Mouse (Mus musculus): ENCODE data around the gene Etl4. TPM values are rescaled to one million over a fixed set of nuclear protein-coding genes. Genes with fewer than 3 reads are reported as not detected.
A peak's percentile ranks its signal among the peaks of the same experiment; 100 is the strongest.
"Not testable (repeated sequence)": the region's sequence is repeated elsewhere in the genome, so short reads cannot be mapped to it uniquely, and the experiment has no call there.

Etl4 gene
- total and polyA plus RNA-seq, 2 experiments = 3.5 to 5.5 TPM

DNA sequence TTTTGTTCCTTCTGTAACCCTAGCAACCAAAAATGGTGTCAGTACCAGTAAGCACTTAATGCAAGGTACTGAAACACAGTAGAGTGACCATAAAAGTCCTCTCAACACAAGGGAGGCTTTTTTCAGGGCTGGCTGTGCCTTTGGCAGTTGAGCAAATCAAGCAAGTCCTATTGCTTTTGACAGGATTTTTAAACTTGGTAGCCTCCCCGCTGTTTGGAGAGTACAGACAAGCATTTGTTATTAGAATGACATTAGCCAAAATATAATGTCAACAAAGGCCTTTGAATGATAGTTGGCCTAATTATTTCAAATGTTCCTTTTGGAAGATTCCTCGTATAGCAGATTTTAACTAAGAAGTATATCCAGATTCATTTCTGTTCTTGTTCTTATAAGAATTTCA lies 467.4 kb downstream of the Etl4 start:
- Histone ChIP-seq H3K36me3 (ENCODE audit: control insufficient read depth, insufficient read depth, low read length) (no peaks in the 10 kb centered on the region), H3K27ac (replicated peaks; ENCODE audit: insufficient read depth, low read depth, low read length) (no peak overlapping the region), H3K4me3 (ENCODE audit: insufficient read depth, low read depth, low read length) (no peak overlapping the region), H3K79me2 (ENCODE audit: control insufficient read depth, insufficient read depth, low read length) (no peaks in the 10 kb centered on the region), H3K9ac (ENCODE audit: low read depth, low read length) (no peak overlapping the region), H3K27me3 (ENCODE audit: control insufficient read depth, insufficient read depth, low read length) (no peaks in the 10 kb centered on the region), H3K4me1 (ENCODE audit: control insufficient read depth, insufficient read depth, low read length) (no peaks in the 10 kb centered on the region)
- DNase-seq (ENCODE audit: extremely low read depth, low read depth, low spot score) = peak; percentile 59
- 90% methylated on average over 2 of the region's 2 CpGs for WGBS
- TF ChIP-seq POLR2A (IDR thresholded peaks at IDR 0.05; ENCODE audit: extremely low read depth, insufficient read depth, low read length) = no peak
- no peak for TF ChIP-seq CTCF (IDR thresholded peaks at IDR 0.05; ENCODE audit: low read depth, low read length)

DNA sequence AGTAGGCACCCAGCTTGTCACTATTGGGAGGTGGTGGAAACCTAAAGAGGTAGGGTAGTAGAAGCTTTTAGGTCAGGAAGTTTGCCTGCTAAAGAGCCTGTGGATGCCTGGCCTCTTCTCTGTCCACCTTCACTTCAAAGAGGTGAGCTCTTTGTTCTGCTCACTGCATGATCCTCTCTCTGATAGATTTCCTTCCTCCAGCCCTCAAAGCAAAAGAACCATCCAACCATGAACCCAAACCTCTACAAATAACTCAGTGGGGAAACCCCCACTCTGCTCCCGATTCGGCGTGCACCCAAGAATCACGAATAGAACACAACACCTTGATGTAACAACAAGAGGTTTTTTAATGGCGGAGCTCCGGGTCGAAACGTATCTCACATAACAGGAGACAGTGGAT lies 471.3 kb downstream of the Etl4 start:
- not testable (repeated sequence) for H3K36me3 ChIP-seq (ENCODE audit: control insufficient read depth, insufficient read depth, low read length); DNase-seq (ENCODE audit: extremely low read depth, low read depth, low spot score); H3K27ac ChIP-seq (replicated peaks; ENCODE audit: insufficient read depth, low read depth, low read length); H3K9ac ChIP-seq (ENCODE audit: low read depth, low read length); H3K27me3 ChIP-seq (ENCODE audit: control insufficient read depth, insufficient read depth, low read length); H3K4me1 ChIP-seq (ENCODE audit: control insufficient read depth, insufficient read depth, low read length); H3K4me3 ChIP-seq (ENCODE audit: insufficient read depth, low read depth, low read length); H3K79me2 ChIP-seq (ENCODE audit: control insufficient read depth, insufficient read depth, low read length)
- 96% methylated on average over 5 of the region's 8 CpGs for WGBS

DNA sequence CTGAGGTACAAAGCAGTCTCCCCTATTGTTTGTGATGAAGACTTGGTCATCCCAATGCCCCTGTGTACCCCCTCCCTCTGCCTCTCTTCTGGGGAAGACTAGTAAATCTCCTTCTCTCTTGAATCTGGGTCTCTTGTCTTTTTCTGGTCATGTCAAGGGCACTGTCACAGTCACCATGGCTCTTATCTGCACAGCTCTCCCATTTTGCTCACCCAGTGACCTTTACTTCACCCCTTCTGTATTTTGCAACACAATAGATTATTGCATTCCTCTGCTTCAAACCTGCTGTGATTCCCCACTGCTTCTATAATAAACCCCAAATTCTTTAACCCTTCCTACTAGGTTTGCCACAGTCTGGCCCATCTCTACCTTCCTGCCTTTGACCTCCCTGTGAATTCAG lies 484.5 kb downstream of the Etl4 start:
- Histone ChIP-seq H3K27ac (replicated peaks; ENCODE audit: insufficient read depth, low read depth, low read length) (no peak overlapping the region), H3K4me1 (ENCODE audit: control insufficient read depth, insufficient read depth, low read length) (no peaks in the 10 kb centered on the region), H3K79me2 (ENCODE audit: control insufficient read depth, insufficient read depth, low read length) (no peaks in the 10 kb centered on the region), H3K36me3 (ENCODE audit: control insufficient read depth, insufficient read depth, low read length) (no peaks in the 10 kb centered on the region), H3K4me3 (ENCODE audit: insufficient read depth, low read depth, low read length) (no peak overlapping the region), H3K9ac (ENCODE audit: low read depth, low read length) (no peak overlapping the region), H3K27me3 (ENCODE audit: control insufficient read depth, insufficient read depth, low read length) (no peaks in the 10 kb centered on the region)
- DNase-seq (ENCODE audit: extremely low read depth, low read depth, low spot score) = peak; percentile 29
- TF ChIP-seq POLR2A (IDR thresholded peaks at IDR 0.05; ENCODE audit: extremely low read depth, insufficient read depth, low read length) (no peak), CTCF (IDR thresholded peaks at IDR 0.05; ENCODE audit: low read depth, low read length) (no peak)

DNA sequence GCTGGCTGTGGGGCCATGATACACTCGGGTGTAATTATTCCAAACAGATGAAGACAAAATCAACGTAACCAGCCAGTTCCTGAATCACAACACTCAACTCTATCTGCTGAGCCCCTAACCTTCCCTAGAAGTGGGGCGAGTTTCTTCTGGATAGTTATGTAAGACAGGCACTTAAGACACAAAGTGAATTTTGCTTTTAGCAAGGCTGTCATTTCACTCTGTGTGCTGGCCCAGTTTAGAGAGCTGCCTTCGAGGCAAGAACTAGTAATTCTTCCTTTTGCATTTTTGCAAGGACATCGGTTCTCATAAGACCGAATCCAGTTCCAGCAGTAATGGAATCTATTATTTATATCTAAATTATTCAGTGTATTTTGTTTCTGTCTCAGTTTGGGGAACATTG lies 487.4 kb downstream of the Etl4 start:
- Histone ChIP-seq H3K79me2 (ENCODE audit: control insufficient read depth, insufficient read depth, low read length) (no peaks in the 10 kb centered on the region), H3K4me3 (ENCODE audit: insufficient read depth, low read depth, low read length) (no peak overlapping the region), H3K4me1 (ENCODE audit: control insufficient read depth, insufficient read depth, low read length) (no peaks in the 10 kb centered on the region), H3K9ac (ENCODE audit: low read depth, low read length) (no peak overlapping the region), H3K27me3 (ENCODE audit: control insufficient read depth, insufficient read depth, low read length) (no peaks in the 10 kb centered on the region), H3K27ac (replicated peaks; ENCODE audit: insufficient read depth, low read depth, low read length) (no peak overlapping the region), H3K36me3 (ENCODE audit: control insufficient read depth, insufficient read depth, low read length) (no peaks in the 10 kb centered on the region)
- DNase-seq (ENCODE audit: extremely low read depth, low read depth, low spot score) = no peak
- no peak for TF ChIP-seq CTCF (IDR thresholded peaks at IDR 0.05; ENCODE audit: low read depth, low read length)
- TF ChIP-seq POLR2A (IDR thresholded peaks at IDR 0.05; ENCODE audit: extremely low read depth, insufficient read depth, low read length) = no peak
- WGBS = 84% methylated on average over 6 of the region's 6 CpGs

DNA sequence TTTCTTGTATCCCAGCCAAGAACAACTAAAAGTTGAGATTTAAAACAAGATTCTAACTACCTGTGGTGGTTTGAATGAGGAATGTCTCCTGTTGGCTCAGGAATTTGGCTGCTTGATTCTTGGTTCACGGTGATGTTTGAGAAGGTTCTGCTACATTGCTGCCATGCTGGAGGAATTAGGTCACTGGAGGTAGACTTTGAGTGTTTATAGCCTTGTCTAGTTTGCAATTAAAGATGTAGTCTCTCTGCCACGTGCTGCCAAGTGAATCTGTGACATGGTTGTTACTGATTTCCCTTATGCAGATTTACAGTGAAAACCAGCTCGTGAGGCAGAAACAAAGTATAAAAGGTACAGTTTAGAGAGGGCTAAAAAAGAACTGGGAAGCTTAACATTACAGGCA lies 491.0 kb downstream of the Etl4 start:
- no peaks in the 10 kb centered on the region for H3K4me1 ChIP-seq (ENCODE audit: control insufficient read depth, insufficient read depth, low read length)
- no peaks in the 10 kb centered on the region for H3K27me3 ChIP-seq (ENCODE audit: control insufficient read depth, insufficient read depth, low read length)
- H3K27ac ChIP-seq (replicated peaks; ENCODE audit: insufficient read depth, low read depth, low read length) = no peak overlapping the region
- no peak overlapping the region for H3K9ac ChIP-seq (ENCODE audit: low read depth, low read length)
- H3K4me3 ChIP-seq (ENCODE audit: insufficient read depth, low read depth, low read length) = no peak overlapping the region
- no peak for DNase-seq (ENCODE audit: extremely low read depth, low read depth, low spot score)
- no peaks in the 10 kb centered on the region for H3K79me2 ChIP-seq (ENCODE audit: control insufficient read depth, insufficient read depth, low read length)
- 80% methylated on average over 3 of the region's 3 CpGs for WGBS
- H3K36me3 ChIP-seq (ENCODE audit: control insufficient read depth, insufficient read depth, low read length) = no peaks in the 10 kb centered on the region
- TF ChIP-seq CTCF (IDR thresholded peaks at IDR 0.05; ENCODE audit: low read depth, low read length) (no peak), POLR2A (IDR thresholded peaks at IDR 0.05; ENCODE audit: extremely low read depth, insufficient read depth, low read length) (no peak)

DNA sequence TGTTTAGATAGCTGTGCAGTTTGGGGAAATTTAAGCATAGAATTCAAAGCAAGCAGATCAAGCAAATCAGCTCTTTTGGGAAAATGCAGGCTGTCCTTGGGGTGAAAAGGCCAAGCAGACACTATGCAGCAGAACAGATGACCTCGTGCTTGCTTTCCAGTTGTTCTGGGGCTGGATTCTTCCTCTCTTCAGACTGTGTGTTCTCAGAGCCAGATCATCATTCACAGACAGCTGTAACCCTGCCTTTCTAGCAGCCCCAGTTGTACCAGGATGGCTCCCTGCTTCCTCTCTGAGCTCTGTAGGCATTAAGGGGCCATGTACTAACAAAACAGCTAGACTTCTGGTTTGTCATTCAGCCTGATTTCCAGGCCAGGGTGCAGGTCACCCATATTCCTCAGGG lies 494.8 kb downstream of the Etl4 start:
- Histone ChIP-seq H3K27me3 (ENCODE audit: control insufficient read depth, insufficient read depth, low read length) (no peaks in the 10 kb centered on the region), H3K9ac (ENCODE audit: low read depth, low read length) (no peak overlapping the region), H3K27ac (replicated peaks; ENCODE audit: insufficient read depth, low read depth, low read length) (no peak overlapping the region), H3K79me2 (ENCODE audit: control insufficient read depth, insufficient read depth, low read length) (no peaks in the 10 kb centered on the region), H3K36me3 (ENCODE audit: control insufficient read depth, insufficient read depth, low read length) (no peaks in the 10 kb centered on the region), H3K4me1 (ENCODE audit: control insufficient read depth, insufficient read depth, low read length) (no peaks in the 10 kb centered on the region), H3K4me3 (ENCODE audit: insufficient read depth, low read depth, low read length) (no peak overlapping the region)
- 45% methylated on average over 1 of the region's 1 CpGs for WGBS
- peak; percentile 4 for DNase-seq (ENCODE audit: extremely low read depth, low read depth, low spot score)
- TF ChIP-seq CTCF (IDR thresholded peaks at IDR 0.05; ENCODE audit: low read depth, low read length) = no peak
- no peak for TF ChIP-seq POLR2A (IDR thresholded peaks at IDR 0.05; ENCODE audit: extremely low read depth, insufficient read depth, low read length)
